Mouse (Mus musculus) kidney, adult 18-20 months (tissue): Measurements from ENCODE around the gene 1700028J19Rik.
"Not testable (repeated sequence)": the region's sequence is repeated elsewhere in the genome, so short reads cannot be mapped to it uniquely, and the experiment has no call there.

Experiments used
- DNase-seq: peaks from one replicate; pipeline ENCODE4 v3.0.0; 2021

1700028J19Rik gene

DNA sequence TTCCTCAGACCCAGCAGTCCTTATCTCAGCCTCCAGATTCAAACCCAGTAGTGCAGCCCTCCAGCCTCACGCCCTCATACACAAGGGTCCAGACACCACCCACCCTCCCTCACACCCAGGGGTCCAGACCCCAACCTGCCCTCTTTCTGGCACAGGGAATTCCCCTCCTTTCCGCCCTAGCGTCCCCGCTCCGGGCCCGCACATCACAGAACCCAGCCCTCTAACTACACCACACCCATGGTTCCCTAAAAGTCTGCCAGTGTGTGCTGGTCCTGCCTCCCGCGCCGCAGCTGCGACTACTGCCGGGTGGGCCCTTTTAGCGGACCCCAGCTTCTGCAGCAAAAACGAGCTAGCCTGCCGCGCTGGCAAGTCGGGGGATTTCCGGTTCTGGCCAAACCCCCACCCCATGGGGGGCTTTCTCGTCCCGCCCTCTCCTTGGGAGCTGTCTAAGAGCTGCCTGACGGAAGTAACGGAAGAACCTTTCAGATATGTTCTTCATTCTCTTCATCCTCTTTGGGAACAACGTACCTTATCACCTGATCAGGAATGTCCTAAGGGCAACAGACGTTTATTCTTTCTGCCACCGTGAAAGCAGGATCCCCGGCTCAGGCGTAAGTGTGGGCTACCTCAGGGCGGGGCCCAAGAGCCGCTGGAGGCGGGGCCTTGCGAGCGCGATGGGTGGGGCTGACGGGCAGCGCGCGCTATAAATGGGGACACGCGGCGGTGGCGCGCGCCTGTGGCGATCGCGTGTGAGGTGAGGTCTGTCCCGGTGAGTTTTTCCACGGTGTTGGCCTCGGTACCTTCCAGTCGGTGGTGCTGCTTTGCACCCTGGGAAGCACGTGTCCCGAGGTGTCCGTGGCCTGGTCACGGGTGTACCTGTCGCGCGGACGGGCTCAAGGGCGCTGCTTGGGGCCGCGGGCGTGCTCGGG lies at the start of gene 1700028J19Rik, which contains the start of gene 2410002F23Rik:
Gene 1700028J19Rik, minus strand, starts transcription at position 641 of the 929 bp plus-strand sequence.
Gene 2410002F23Rik, plus strand, starts transcription at position 668 of the 929 bp plus-strand sequence.
- DNase-seq: peak; percentile 95

DNA sequence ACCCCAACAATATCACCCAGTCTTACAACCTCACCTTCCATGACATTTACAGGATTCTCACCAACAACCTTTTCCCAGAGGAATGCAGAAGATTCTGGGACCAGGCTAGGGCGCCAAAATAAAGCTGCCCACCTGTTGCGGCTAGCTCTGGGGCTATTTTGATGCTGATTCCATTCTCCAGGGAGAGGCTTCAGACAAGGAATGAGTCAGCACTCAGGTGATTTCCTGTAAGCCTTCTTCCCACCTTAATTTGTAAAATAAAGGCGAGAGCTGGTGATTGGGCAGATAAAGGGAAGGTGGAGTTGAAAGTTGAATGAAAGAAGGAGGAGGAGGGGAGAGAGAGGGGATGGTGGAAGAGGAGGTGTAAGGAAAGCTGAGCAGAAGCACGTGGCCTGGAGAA lies 44.9 kb upstream of the 1700028J19Rik start:
- DNase-seq: no peak

DNA sequence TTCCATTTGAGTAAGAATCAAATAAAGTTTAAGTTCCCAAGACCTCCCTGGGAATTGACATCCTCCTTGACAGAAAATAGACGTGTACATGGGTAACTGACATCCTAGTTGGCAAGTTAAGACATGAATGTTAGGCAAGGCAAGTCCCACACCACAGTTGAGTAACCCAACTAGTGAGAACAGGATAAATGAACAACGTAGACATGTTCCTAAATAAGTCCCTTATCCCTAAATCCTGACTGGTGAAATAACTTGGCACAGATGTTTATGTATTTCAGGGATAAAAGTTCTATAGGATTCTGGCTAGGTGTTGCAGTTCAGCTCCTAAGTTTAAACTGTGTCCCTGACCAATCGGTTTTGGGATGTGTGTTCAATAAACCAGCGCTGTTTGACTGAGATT lies 44.5 kb upstream of the 1700028J19Rik start:
- DNase-seq: no peak

DNA sequence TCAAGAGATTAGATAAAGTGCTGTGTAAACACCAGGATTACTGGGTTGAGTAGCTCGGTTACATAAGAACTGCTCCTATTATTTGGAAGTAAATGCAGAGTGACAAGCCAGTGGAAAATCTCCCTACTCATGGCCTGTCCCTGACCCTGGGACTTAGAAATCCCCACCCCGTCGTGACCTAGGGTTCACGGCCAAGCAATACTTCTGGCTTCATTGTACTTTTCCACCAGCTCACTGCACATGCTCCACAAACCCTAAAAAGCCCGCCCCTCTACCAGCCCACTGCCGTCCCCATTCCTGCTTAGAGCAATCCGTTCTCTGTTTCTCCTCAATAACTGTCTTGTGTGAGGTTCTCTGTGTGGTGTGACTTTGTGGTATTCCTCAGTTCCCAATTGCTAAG lies 41.3 kb upstream of the 1700028J19Rik start:
- DNase-seq: no peak

DNA sequence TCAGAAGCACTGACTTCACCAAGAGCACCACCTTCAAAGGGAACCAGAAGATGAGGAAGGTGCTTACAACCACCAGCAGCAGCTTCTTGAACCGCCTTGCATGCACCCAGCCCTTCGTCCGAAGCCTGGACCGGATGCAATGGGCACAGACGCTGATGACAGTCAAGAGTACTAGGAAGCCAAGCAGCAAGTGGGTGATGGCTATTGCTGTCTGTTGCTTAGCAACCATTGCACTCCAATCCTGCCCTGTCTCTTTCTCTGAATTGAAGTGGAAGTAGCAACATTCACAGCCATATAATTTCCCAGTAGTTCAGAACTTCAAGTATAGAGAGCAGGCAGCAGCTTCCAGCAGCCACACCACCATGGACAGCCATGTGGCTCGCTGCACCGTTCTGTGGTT lies 35.1 kb upstream of the 1700028J19Rik start:
- no peak for DNase-seq

DNA sequence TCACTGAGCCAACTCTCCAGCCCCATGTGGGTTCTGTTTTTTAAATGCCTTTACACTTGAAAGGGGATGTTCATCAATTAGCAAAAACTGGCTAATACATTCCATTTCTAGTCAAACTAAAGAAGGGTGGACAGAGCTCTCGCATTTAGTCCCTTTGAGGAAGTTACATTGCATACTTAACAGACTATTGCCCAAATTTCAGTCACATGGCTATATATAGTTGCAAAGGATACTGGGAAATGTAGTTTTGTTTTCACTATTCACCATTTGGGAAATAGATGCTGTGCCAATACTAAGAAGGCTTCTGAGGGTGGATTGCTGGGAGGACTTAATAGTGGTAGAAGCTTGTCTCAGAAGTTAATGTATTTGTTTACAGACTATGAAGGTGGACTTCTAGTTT lies 34.5 kb upstream of the 1700028J19Rik start:
- DNase-seq: no peak

DNA sequence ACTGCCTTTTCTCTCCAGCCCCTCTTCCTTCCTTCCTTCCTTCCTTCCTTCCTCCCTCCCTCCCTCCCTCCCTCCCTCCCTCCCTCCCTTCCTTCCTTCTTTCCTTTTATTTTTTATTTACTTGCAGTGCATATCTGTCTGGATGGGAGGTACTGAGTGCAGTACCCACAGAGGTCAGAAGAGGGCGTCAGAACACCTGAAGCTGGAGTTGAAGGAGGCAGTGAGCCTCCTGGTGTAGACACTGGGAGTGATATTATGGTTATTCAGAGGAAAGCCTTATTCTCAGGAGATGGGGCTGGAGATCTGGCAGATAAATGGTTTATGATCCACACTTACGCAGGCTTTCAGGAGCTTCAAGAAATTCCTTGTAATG lies 30.7 kb upstream of the 1700028J19Rik start:
- DNase-seq: peak; percentile 37

DNA sequence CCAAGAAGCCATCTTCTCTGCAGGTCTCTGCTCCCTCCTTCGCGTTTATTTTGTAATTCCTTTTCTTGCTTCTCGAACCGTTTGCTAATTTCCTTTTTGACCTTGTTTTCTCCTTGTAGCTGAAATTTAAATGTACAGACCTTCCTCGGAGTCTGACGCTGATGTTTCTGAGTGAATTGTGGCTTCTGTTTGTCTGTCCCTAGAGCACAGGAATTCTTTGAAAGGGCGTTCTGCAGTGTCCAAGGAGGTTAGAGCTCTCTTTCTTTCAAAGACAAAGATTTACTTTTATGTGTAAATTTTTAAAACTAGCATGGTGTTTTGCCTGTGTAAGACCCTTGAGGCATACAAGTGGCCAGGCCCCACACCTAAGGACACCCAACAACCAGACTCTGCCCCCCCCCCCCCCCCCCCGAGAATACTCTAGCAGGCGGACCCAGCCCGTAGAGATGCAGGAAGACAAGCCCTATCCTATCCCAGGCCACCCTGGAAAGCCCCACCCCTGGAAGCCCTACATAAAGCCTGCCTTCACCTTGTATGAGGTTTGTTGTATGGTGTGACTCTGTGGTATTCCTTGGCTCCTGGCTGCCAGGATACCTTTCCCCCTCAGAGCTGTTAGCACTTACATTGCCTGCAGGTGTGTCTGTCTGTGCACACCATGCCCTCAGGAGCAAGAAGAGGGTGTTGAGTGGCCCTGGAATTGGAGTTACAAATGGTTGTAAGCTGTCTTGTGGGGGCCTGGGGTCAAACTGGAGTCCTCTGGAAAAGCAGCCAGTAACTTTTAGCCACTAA lies 30.2 kb upstream of the 1700028J19Rik start:
- DNase-seq: no peak

DNA sequence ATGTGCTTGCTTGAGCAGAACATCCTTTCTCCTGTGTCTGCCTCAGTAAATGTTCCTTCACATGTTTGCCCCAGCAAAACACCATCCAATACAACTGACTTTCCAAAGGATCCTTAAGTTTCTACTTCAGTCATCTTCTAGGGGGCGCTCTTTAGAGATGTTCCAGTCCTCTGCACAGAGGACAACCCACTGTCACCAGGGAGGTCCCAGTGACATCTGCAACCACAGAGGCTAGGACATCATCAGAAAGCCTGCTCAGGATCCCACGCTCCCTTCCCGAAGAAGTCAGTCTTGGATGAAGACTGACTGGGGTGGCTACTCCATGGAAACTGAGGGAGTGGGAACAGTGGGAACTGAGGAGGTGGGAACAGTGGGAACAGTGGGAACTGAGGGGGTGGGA lies 29.1 kb upstream of the 1700028J19Rik start:
- no peak for DNase-seq

DNA sequence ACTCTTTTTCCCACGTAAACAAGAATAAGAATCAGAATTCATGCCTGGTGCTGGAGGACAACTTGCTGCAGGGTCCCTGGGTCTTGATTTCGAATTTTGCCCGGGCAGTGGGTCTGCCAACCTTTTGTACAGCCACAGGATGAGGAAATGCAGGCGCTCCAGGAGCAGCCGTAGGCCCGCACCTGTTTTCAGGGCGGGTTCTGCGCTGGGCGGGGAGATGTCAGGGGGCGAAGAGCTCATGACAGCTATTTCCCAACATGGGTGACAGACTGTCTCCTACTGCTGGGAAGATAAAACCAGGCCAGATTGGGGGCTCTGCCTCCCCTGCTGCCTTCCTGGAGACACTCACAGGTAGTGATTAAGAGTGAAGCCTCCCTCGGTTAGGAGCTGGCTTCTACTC lies 27.6 kb upstream of the 1700028J19Rik start:
- no peak for DNase-seq

DNA sequence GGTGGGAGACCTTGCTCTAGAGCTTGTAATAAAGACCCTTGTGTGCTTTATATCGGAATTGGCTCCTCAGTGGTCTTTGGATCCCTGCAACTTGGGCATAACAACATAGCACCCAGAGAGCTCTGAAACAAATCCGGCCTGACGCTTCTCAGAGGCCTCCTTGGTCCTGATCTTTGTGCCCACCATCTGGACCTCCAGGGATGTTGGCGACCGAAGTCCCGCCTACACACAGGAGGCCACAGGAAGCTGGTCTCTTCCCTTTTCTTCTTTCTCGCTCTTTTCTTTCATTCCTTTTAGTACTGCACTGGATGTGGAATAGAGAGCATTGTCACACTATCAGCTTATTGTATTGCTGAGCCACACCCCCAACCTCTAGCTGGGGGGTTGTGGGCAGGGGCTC lies 27.0 kb upstream of the 1700028J19Rik start:
- DNase-seq: no peak

DNA sequence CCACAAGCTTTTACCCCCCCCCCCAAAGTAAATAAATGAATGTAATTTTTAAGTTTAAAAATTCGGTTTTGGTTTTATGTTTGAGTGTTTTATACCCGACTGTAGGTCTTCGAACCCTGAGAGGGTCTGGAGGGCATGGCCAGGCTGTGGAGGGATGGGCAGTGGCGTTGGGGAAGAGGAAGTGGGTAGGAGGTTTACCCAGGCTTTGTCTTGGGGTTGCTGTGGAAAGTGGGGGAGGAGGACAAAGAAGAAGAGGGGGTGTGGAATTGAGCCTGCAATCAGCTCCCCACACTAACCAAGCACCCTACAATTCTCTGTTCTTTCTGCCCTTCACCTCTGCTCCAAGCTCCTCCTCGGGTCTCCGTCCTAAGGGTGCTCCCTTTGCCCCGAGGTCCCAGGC lies 26.1 kb upstream of the 1700028J19Rik start:
- DNase-seq: no peak

DNA sequence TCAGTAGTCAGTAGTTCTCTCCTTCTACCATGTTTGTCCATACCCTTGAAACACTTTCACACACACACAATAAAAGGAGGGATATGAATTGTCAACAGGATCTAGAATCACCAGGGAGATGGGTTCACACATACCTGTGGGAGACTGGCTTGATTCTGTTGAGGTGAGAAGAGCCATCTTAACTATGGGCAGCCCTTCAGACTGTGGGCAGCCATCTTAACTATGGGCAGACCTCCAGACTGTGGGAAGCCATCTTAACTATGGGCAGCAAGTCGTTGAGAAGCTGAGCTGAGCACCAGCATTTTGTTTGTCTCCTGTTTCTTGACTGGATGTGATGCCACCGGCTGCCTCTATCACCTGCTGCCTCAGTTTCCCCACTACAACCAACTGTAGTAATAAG lies 24.8 kb upstream of the 1700028J19Rik start:
- DNase-seq: no peak

DNA sequence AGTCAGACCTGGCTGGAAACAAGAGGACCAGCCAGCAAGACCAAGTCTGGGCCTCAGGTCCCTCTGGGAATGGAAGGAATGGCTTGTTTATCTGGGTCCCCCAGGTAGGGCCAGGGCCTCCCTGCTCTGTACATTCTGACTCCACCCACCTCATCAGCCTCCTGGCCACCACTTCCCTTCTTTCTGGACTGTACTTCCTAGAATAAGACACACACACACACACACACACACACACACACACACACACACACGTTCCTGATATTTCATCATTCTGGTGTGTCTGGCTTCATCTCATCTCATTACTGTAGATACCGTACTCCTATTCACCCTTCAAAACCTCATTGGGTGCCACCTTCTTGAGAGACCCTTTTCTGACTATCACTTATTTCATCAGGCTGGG lies 22.9 kb upstream of the 1700028J19Rik start:
- no peak for DNase-seq

DNA sequence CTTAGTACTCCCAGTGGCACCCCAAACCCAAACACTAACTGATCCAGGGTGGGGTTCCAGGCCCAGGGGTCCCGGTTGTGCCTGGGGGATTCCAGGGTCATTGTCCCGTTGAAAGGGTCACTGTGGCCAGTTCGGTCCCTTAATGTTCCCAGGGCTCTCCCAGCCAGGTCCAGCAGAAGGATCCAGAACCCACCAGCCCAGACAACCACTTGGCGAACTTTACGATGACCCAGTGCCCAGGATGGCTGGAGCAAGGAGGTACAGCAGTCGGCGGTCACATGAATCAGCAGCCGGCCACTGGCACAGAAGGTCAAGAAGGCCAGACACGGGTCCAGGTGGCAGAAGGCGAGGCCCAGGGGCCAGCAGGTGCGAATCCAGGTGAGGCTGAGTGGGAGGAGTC lies 21.6 kb upstream of the 1700028J19Rik start:
- no peak for DNase-seq

DNA sequence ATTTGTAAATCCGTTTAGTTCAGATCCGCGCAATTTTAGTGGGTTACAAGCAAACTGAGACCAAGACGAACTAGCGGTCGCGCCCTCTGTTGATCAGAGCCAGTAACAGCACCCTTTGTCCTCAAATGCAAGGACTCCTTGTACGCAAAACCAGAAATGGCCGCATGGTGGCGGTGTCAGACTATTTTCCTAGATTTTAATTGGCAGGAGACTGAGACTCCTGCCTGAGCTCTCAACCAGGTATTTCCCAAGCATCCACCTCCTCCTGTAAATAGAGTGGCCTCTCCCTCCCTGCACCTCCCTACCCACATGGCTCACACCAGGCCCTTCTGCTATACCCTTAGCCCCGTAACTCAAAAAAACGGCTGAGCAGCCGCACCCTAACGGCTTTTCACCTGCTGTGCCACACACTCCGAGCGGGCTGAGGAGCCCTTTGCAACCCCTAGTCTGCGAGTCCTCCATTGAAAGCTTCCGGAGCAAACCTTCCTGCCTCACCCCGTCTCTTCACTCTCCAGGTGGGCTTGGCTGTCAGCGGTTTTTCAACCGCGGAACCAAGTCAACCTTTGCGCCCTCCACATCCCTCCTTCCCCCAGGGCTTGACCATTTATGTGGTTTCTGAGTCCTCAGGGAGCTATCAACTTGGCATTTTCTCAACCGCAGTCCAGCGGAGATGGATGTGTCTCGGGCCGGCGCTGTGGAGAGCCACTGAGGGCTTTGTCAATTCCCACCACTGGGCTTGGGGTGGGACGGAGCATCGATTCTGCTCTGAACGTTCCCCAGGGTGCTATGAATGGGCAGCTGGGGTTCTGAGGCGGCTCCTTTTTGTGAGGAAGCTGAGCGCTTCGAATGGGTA lies 16.5 kb upstream of the 1700028J19Rik start:
- peak; percentile 97 for DNase-seq

DNA sequence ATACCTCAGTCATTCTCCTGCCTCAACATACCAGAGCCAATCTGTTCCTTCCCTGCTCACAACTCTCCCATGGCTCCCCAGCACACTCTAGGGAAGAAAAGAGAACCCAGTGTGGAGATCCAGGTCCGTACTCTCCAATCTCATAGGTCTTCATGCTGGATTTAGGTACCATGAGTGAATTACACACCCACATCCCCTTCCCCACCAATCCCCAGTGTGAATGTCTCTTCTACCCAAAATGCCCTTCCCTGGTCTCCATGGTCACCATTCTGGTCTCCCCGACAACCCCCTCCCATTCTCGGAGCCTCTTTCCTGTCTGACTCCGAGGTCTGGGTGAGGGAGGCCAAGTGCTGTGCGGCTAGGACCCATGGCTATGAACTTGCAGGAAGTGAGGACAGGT lies 14.7 kb upstream of the 1700028J19Rik start, which contains the start of gene Gm15517:
Gene Gm15517, plus strand, starts transcription at position 301 of the 400 bp plus-strand sequence.
- no peak for DNase-seq

DNA sequence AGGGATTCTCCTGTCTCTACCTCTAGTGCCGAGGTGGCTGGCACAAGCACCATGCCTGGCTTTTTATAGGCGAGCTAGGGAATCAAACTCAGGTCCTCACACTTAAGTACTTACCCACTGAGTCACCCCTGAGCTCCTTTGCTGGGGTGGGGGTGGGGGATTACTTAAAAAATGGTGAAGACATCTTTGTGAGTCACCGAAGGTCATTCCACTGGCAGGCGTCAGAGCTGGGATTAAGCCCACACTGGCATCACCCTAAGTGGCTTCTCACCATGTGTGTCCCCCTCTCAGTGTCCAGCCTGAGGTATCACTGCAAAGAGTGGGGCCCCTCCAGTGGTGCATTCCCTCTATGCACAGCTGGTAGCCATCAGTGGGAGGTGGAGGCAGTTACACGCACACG lies 13.9 kb upstream of the 1700028J19Rik start:
- no peak for DNase-seq

DNA sequence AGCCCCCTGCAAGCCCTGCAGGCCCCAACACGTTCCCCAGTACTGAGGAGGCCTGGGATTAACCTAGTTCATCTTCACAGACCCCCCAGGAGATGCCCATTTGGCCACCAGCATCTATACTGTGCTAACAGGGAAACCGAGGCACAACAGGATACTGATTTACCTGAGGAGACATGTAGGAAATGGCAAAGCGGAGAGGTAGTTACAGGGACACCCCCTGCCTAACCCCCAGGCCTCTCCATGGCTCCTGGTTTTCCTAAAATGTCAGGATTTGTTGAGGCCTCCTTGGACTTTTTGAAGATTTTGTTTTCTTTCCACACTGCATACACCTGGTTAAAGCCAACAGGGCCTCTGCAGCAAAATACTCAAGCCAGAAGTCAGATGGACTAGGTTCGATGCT lies 10.8 kb upstream of the 1700028J19Rik start, which contains the start of gene Acp4:
Gene Acp4, minus strand, starts transcription at position 101 of the 400 bp plus-strand sequence.
- no peak for DNase-seq

DNA sequence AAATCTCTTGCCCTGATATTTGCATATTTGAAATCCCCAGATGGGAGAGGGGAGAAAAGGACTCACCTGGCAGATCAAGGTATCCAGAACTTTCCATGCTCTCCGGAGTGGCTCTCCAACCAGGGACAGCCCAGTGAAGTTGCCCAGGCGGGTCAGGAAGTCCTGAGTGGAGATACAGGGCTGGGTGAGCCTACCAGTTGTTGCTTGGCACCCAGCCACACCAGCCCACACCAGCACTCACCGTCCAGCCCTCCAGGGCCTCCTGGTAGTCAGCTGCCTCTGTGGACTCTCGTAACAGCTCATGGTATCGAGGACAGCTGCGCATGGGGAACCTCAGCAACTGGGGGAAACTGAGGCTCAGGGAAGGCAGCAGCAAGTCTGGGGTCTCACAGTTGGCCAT lies 8.4 kb upstream of the 1700028J19Rik start:
- DNase-seq: no peak

DNA sequence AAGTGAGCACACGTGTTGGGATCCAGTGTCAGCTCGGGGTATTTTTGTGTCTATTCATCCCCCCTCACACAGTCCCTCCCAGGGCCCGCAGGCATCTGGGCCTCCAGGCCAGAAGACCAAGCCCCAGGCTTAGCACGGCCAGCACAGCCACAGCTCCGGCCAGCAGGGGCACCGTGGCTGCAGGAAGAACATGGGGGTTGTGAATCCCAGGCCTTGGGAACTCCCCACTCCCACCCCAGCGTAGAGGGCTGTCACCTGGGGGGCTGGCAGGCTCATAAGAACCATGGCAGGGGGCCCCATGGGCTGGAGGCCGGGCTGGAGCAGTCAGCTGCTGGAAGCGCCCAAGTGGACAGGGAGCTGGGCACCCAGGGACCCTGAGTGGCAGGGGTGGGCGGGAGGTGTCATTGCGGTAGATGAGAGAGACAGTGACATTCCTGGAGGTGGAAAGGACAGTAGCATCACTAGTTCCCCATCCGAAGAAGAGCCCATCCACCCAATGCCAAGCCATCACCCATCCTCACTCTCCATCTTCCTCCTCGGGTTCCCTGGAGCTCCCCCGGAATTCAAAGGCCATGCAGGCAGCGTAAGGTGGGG lies 6.6 kb upstream of the 1700028J19Rik start:
- no peak for DNase-seq

DNA sequence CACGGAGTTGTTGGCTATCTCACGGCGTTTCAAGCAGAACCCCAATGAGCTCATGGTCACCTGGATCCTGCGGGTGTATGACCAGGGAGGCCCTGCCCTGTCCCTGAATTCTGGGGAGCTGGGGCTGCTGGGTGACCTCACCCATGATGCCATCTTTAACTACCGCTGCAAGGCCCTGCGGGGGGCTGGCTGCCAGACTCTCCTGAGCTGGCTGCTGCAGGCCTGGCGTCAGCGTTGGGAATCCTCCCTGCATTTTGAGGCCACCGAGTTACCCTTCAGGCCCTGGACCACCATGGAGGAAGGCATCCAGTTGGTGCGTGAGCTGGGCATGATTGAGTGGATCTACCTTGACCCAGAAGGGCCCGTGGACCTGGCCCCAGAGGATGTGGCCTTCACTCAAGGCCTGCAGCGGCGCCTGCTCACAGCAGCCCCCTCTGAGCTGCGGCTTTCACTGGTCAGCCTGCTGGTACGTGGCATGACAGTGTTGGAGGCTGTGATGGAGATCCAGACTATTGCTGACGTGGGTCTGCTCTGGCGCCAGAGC lies 4.3 kb upstream of the 1700028J19Rik start:
- DNase-seq: not testable (repeated sequence)
